Mouse (Mus musculus): ENCODE results near the gene Mettl3.
A peak's percentile ranks its signal among the peaks of the same experiment; 100 is the strongest.

Mettl3 gene

GRCm38 (mm10) chr14:52284191-52284590, 20.7 kb downstream of the Mettl3 start:
- no peak for DNase-seq

- no peak for DNase-seq
These were observed 21.3 kb downstream of the Mettl3 start for GRCm38 (mm10) chr14:52283629-52284028.

- DNase-seq: no peak
These were observed 25.2 kb downstream of the Mettl3 start for GRCm38 (mm10) chr14:52279747-52280120.

- DNase-seq: peak; percentile 100
These were observed 25.8 kb downstream of the Mettl3 start, which contains the start of the genes Tox4 and Rab2b for GRCm38 (mm10) chr14:52278932-52279746. TSS of gene Tox4 (plus strand) at chr14:52279146. TSS of gene Rab2b (minus strand) at chr14:52279545.

- DNase-seq: no peak
These were observed 27.7 kb downstream of the Mettl3 start for GRCm38 (mm10) chr14:52277210-52277609.

GRCm38 (mm10) chr14:52272781-52273180, 32.1 kb downstream of the Mettl3 start:
- DNase-seq: no peak

GRCm38 (mm10) chr14:52257484-52258213, 47.3 kb downstream of the Mettl3 start, which contains the start of gene Chd8:
TSS of gene Chd8 (minus strand) at chr14:52257780.
- peak; percentile 99 for DNase-seq

GRCm38 (mm10) chr14:52256311-52257175, 48.4 kb downstream of the Mettl3 start:
- peak; percentile 15 for DNase-seq

- no peak for DNase-seq
These were observed 58.8 kb downstream of the Mettl3 start for GRCm38 (mm10) chr14:52246129-52246528.

Measured in retina, postnatal 1 day (tissue).